Mouse (Mus musculus): ENCODE results near the gene 4930519G04Rik.
"Not testable (repeated sequence)": the region's sequence is repeated elsewhere in the genome, so short reads cannot be mapped to it uniquely, and the experiment has no call there.

4930519G04Rik gene

DNA sequence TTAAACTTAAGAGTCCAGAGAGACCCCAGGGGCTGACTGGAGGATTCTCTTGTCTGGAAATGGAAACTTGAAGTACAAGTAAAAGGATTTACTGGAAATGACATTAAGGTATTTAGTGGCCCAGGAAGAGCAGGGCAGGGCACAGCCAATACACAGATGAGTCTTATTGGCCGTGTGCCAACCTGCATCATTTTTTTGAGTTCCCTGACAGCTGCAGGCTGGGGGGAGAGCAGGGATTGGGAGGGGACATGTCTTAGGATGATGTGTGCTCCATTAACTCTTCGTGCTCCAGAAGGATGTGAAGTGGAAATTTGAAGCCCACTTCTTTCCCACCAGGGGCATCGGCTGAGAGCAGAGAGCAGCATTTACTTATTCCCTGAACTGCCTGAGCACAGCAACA lies 11.3 kb upstream of the 4930519G04Rik start:
- in situ Hi-C loops (cut with MboI) = not testable (repeated sequence)

DNA sequence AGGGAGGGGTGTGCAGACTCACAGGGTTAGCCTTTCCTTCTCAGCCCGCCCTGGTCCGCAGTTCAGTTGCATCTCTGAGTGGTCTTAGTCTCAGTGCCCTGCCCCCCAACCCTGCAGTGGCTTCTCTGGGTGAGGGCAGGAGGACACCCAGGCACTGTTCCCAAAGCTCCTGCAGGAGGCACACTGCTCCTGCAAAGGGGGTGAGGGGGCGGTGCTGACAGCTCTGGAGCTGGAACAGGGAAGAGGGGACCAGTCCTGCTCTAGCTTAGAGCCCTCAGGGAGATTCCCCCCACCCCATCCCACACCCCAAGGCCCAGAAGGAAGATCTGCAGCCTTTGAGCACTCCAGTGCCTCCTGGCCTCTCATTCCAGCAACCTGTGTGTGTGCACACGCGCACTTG lies 10.8 kb upstream of the 4930519G04Rik start:
- in situ Hi-C loops (cut with MboI) = no loop called here

DNA sequence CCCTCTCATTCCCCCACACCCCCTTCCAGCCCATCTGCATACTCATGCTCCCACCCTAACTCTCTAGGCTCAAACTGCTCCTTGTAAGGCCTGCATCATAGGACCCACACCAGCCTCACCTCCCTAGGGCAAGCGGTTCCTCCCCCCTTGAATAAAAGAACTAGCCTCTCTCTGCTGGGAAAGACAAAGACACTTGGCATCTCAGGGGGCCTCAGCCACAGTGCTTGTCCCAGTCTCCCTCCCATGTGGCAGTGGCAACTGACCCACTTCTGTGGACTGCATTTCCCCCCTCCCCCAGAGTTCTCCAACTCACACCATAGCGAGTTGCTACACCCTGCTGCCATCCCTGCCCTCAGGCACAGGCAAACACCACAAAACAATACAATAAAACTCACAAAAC lies 9.1 kb upstream of the 4930519G04Rik start:
- in situ Hi-C loops (cut with MboI) = not testable (repeated sequence)

DNA sequence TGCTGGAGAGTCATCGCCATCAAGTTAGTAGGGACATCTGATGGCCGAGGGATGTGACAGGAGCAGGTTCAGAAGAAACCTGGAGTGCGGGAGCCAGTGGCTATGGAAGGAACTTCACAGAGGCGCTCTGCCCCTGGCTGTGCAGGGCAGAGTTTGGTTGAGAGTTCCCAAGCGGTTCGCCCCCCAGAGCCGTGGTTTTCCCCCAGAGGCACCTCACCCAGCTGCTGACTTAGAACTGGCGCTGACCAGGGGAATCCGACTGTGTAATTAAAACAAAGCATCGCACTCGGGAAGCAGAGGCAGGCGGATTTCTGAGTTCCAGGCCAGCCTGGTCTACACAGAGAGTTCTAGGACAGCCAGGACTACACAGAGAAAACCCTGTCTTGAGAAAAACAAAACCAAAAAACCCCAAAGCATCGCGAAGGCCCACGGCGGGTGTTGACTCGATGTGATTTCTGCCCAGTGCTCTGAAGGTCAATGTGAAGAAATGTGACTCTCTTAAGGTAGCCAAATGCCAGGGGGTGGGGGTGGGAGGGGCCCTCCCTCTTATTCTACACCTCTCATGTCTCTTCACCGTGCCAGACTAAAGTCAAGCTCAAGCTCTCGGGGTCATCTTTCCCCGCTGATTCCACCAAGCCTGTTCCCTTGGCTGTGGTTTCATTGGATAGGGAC lies 1.8 kb upstream of the 4930519G04Rik start:
- in situ Hi-C loops (cut with MboI) = no loop called here

DNA sequence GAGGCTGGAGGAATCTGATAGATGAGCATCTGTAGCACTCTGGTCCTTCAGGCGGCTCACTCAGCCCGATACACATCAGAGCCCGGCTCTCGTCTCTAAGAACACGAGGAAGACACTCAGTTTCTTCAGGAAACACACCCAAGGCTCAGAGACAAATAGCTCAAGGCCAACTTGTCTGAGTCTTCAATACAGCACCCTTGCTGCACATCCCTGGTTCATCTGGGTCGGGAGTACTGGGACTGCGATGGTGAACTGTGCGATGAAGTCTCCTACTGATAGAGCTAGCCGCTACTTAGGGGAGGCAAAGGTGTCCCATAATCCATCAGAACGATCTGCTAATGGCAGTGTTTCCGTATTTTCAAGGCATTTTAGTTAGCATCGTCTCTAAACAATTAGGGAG lies 5.1 kb downstream of the 4930519G04Rik start, which contains the start of gene Gm9936:
TSS of gene Gm9936 (minus strand) at position 101 of the 400 bp plus-strand sequence.
- in situ Hi-C loops (cut with MboI) = no loop called here

DNA sequence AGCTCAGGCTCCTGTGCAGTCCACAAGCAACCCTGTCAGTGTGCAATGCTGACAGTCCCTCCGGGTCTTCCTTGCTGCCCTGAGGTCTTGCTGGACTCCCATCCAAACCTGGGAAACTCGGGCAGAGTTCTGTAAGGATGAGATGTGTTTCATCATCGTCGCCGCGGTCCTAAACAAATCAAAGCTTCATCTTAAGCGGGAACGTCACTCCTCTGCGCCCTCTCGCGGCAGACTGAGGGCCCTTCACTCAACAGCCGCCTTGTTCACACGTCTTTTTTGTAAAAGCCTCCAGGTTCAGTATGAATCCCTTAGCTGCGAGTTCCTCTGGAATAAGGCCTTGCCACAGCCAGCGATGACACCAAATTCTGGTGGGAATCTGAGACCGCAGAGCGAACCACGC lies 5.8 kb downstream of the 4930519G04Rik start:
- in situ Hi-C loops (cut with MboI) = no loop called here

DNA sequence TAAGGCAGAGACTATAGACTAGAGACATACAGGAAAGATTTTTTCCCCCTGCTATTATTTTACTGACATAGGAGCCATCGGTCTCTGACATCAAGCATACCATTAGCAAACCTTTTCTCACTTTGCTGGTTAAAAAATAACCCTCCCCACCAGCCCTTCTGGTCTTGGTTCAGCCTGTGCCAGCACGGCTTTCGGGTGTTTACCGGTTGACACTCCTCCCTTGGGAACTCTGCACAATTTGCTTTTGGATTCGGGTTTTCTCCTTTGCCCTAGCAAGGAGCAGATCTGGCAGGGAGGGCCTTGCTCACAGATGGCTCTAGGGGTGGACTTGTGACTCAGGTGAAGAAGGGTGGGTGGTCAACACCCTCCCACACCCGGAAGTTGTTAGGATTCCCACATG lies 8.3 kb downstream of the 4930519G04Rik start:
- in situ Hi-C loops (cut with MboI) = no loop called here

DNA sequence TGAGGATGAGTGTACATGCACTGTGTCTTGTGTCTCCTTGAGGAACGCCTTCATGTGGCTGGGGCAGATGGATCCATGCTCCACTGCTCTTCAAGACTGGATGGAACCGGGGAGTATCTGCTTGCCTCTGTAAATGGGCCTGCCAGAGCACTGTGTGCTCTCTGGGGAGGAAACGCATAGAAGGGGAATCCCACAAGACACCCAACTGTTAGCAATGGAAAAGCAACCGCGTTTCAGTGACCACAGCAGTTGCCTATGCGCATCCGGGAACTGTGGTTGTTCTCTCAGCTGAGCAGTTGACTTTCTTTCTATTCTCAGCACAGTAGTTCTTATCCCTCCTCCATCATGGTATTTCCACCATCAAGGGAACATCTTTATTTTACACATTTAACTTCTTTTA lies 11.3 kb downstream of the 4930519G04Rik start:
- in situ Hi-C loops (cut with MboI) = no loop called here

DNA sequence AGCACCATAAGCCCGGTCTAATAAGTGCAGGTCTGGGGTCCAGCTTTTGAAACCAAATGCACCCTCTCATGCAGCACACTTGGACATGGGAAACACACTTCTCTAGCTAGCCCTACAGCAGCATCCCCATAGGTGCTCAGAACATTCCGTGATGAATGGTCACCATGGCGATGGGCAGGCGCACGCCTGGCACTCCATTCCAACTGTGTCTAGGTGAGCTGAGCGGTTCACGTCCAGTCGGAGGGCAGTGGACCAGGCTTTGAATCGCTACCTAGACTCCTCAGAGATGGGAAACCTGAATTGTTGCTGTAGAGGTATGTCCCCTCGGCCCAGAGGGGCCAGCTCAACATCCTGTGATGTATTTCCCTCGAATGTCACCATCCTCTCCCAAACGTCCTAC lies 11.8 kb downstream of the 4930519G04Rik start:
- in situ Hi-C loops (cut with MboI) = no loop called here

DNA sequence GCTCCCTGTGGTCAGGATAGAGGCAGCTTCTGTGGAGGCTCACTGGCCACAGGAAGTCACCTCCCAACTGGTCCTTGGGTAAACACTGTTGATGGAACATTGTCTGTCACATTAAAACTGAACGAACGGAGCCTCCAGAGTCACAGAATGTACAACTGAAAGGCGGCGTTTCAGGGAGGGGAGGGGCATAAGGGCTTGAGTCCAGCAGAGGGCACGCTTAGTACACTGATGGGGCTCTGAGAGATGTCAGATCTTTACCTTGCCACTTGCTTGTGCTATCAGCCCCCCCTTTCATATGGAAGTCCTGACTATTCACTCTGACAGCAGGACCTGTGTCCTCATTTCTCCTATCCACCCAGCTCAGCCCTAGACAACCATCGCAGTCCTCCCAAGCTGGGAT lies 22.4 kb downstream of the 4930519G04Rik start:
- in situ Hi-C loops (cut with MboI) = no loop called here

GRCm38 (mm10) chr5:114876331-114876730 lies 22.9 kb downstream of the 4930519G04Rik start:
- in situ Hi-C loops (cut with MboI) = no loop called here

DNA sequence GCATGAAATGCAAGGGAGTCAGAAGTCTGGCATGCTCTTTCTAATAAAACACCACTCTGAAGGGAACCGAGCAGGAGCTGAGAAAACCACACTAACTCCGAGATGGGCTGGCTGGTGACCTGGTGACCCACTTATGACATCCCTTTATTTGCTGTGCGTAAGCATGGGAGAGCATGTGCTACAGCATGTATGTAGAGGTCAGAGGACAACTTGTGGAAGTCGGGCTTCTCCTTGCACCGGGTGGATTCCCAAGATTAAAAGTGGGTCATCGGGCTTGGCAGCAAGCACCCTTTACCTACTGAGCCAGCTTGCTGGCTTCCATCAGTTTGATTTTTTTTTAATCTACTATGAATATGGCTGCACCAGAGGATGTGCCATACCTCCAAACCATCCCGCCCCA lies 24.0 kb downstream of the 4930519G04Rik start:
- in situ Hi-C loops (cut with MboI) = no loop called here

DNA sequence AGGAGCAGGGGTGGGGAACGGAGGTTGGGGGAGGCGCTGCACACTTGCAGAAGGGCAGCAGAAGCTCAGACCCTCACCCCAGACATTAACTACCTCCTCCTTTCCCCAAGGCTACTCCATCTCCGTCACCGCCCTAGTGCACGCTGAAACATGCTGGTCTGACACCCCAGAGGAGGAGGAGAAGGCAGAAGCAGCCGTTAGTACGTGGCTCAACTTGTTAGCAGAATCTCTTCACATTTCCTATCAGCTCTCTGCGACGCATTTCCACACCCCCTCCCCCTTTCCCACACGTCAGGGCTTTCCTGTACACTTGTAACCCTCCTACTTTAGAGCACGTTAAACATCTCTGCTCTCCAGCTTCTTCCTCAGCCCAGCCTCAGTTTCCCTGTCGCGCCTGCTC lies 25.9 kb downstream of the 4930519G04Rik start:
- in situ Hi-C loops (cut with MboI) = no loop called here

- in situ Hi-C loops (cut with MboI) = not testable (repeated sequence)
These were observed 28.9 kb downstream of the 4930519G04Rik start for GRCm38 (mm10) chr5:114882319-114882718.

DNA sequence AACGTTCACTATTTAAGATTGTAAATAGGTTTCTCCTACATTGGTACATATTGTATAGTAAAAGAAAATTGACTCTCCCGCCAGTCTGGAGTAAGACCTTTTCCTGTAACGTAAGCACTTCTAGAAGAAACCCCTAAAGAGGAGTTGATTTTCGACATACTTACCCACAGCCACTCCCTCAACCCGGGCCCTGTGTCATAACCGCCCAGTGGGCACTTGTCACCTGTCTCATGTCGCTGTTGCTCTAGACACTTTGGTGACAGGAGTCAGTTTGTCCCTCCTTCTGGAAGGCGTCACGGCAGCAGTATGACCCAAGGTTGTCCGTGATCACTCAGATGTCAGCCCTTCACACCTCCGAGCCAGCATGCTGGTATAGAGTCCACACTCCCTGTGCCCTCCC lies 29.6 kb downstream of the 4930519G04Rik start:
- in situ Hi-C loops (cut with MboI) = no loop called here

GRCm38 (mm10) chr5:114886801-114887200 lies 33.3 kb downstream of the 4930519G04Rik start:
- in situ Hi-C loops (cut with MboI) = no loop called here

GRCm38 (mm10) chr5:114888995-114889394 lies 35.5 kb downstream of the 4930519G04Rik start:
- in situ Hi-C loops (cut with MboI) = no loop called here

GRCm38 (mm10) chr5:114895542-114895941 lies 42.1 kb downstream of the 4930519G04Rik start:
- in situ Hi-C loops (cut with MboI) = no loop called here

DNA sequence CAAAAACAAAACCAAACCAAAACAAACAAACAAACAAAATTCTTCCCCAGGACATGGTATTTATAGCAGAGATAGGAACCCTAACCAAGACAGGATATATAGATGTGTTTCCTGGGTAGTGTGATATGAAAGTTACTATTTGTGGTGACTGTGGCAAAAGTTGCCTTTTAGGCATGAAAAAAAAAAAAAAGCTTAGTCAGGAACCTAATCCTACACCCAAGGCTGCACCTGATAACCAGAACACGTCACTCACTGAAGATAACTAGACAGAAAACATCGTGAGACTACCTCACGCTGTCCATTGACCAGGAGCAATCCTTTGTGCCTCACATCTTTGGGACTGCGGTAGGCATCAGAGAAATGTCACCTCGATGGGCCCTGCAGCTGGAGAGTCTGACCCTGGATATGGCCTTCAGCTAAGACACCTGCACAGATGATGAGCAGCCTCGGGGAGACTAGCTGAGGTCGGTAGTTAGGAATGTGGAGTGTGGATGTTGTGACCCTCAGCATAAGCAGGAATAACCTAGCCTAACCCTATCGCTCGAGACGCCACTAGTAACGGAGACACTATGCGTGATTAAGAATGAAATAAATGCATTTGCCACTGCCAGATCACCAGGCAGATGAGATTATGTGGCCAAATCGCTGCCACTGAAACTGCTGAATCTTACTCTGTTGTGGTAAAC lies 43.4 kb downstream of the 4930519G04Rik start, which contains the start of gene Oasl2:
TSS of gene Oasl2 (plus strand) at position 249 of the 686 bp plus-strand sequence.
- in situ Hi-C loops (cut with MboI) = no loop called here

- in situ Hi-C loops (cut with MboI) = no loop called here
These were observed 43.9 kb downstream of the 4930519G04Rik start for GRCm38 (mm10) chr5:114897374-114897793.

DNA sequence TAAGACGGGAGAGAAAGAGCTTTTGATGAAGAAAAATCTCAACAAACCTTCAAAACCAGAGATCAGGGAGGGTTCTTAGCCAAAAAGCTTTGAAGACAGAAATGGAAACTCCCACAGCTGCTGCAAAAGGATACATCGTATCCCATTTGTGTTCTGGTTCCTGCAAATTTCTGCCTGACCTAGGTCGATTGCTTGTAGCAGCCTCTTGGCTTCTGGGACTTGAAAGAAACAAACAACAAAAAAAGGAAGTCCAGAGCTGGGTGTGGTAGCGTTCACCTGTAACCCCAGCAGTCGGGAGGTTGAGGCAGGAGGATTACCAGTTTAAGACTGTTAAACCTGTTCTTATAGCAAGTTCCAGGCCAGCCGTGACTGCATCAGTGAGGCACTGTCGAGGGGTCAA lies 45.4 kb downstream of the 4930519G04Rik start:
- in situ Hi-C loops (cut with MboI) = no loop called here

- in situ Hi-C loops (cut with MboI) = no loop called here
These were observed 48.9 kb downstream of the 4930519G04Rik start for GRCm38 (mm10) chr5:114902413-114902812.

GRCm38 (mm10) chr5:114908598-114909305 lies 55.3 kb downstream of the 4930519G04Rik start:
- in situ Hi-C loops (cut with MboI) = no loop called here
